Mouse (Mus musculus) ES-E14 (cell line): ENCODE measurements at regions not wholly inside any gene's neighbourhood (a gene's known extent, or its start where the extent isn't known, plus 50 kb on each side); places are given as distances from the start of the nearest gene placed in this dataset.
A peak's percentile ranks its signal among the peaks of the same experiment; 100 is the strongest.

Experiments used
- DNase-seq: peaks from one replicate; pipeline ENCODE4 v3.0.0-alpha.2; 2013; ENCODE audit warnings: low read depth, low spot score
- H3K27ac ChIP-seq: 2 replicates; pipeline ENCODE4 v1.5.1; 2012; ENCODE audit warnings: low read depth, mild to moderate bottlenecking, low read length, moderate library complexity, mixed read lengths; ENCODE audit not compliant: poor library complexity, insufficient read depth, severe bottlenecking
- H3K36me3 ChIP-seq: 2 replicates; pipeline ENCODE4 v1.6.1; 2012; ENCODE audit warnings: mild to moderate bottlenecking, low read length, moderate library complexity, mixed read lengths; ENCODE audit not compliant: control insufficient read depth, poor library complexity, insufficient read depth, severe bottlenecking
- H3K4me1 ChIP-seq, 2 experiments: fragments of 150-350 bp in 1 of 2; sonication (generic) in 1 of 2; 2 replicates each; pipeline ENCODE4 v1.6.1; 2012; ENCODE audit warnings: low read length in 2 of 2, mild to moderate bottlenecking in 1 of 2, mixed read lengths in 1 of 2; ENCODE audit not compliant: control insufficient read depth in 2 of 2, insufficient read depth in 2 of 2, poor library complexity in 1 of 2
- H3K4me3 ChIP-seq, 2 experiments: fragments of 150-350 bp in 1 of 2; sonication (generic) in 1 of 2; 2 replicates each; pipeline ENCODE4 v1.5.1; 2012; ENCODE audit warnings: low read length in 2 of 2, low read depth in 1 of 2, mild to moderate bottlenecking in 1 of 2, mixed read lengths in 1 of 2; ENCODE audit not compliant: insufficient read depth in 1 of 2, poor library complexity in 1 of 2, severe bottlenecking in 1 of 2
- H3K9ac ChIP-seq: 2 replicates; pipeline ENCODE4 v1.6.1; 2012; ENCODE audit warnings: low read depth, mild to moderate bottlenecking, low read length, mixed read lengths; ENCODE audit not compliant: poor library complexity, insufficient read depth, severe bottlenecking
- H3K9me3 ChIP-seq: fragments of 150-350 bp; sonication (generic); 2 replicates; pipeline ENCODE4 v1.6.1; 2012; ENCODE audit warnings: low read depth, mild to moderate bottlenecking, low read length; ENCODE audit not compliant: control insufficient read depth, insufficient read depth
- CHD2 ChIP-seq: IDR thresholded peaks from 2 replicates; pipeline ENCODE4 v1.6.1; 2014; ENCODE audit warnings: mild to moderate bottlenecking, low read depth, low read length, inconsistent platforms
- HCFC1 ChIP-seq: IDR thresholded peaks from 2 replicates; pipeline ENCODE4 v1.6.1; 2012; ENCODE audit warnings: low read length, inconsistent platforms, borderline replicate concordance; ENCODE audit not compliant: insufficient read depth
- MAFK ChIP-seq: IDR thresholded peaks from 2 replicates; pipeline ENCODE4 v1.6.1; 2014; ENCODE audit warnings: mild to moderate bottlenecking, low read depth, low read length, inconsistent platforms; ENCODE audit not compliant: insufficient read depth
- ZC3H11A ChIP-seq: IDR thresholded peaks from 2 replicates; pipeline ENCODE4 v1.6.1; 2012; ENCODE audit warnings: low read depth, mild to moderate bottlenecking, inconsistent platforms, low read length, borderline replicate concordance
- ZNF384 ChIP-seq: IDR thresholded peaks from 2 replicates; pipeline ENCODE4 v1.6.1; 2012; ENCODE audit warnings: low read depth, low read length, inconsistent platforms
- in situ Hi-C, 2 experiments: fragments of 600-800 bp; cut with MboI; formaldehyde crosslinking; loops; one replicate each; pipeline ENCODE4 v1.15.1; 2025; ENCODE audit warnings: low sequenced_read_pairs in 2 of 2, inconsistent platforms in 1 of 2; ENCODE audit not compliant: unreplicated experiment in 2 of 2

- H3K9ac ChIP-seq: no peak overlapping the region
- TF ChIP-seq ZNF384 (no peak), ZC3H11A (no peak), HCFC1 (no peak), MAFK (no peak)
- no peak for DNase-seq
- in situ Hi-C loops: no loop called here
- no peaks in the 10 kb centered on the region for H3K9me3 ChIP-seq
- H3K36me3 ChIP-seq: no peaks in the 10 kb centered on the region
- no peak overlapping the region for H3K4me3 ChIP-seq
- no peak overlapping the region for H3K27ac ChIP-seq
- 0 out of 4 replicates have a peak, but pooled peaks cover 0 to 4% of the 10 kb centered on the region in 2 experiments for H3K4me1 ChIP-seq
Observed at GRCm38 (mm10) chr3:101173954-101174353, 63.9 kb upstream of the Ptgfrn start.

- in situ Hi-C loops: no loop called here
- TF ChIP-seq MAFK (no peak), ZC3H11A (no peak), ZNF384 (no peak), CHD2 (no peak), HCFC1 (no peak)
- no peak overlapping the region for H3K27ac ChIP-seq
Observed at GRCm38 (mm10) chr3:101170037-101171019, 60.2 kb upstream of the Ptgfrn start.

GRCm38 (mm10) chr3:101167026-101167425 lies 56.9 kb upstream of the Ptgfrn start:
- no peak for TF ChIP-seq HCFC1
- no peak for TF ChIP-seq ZC3H11A
- no peak for TF ChIP-seq MAFK
- no peak for TF ChIP-seq ZNF384
- TF ChIP-seq CHD2: no peak
- no peaks in the 10 kb centered on the region for H3K9me3 ChIP-seq
- in situ Hi-C loops: no loop called here
- no peak overlapping the region for H3K9ac ChIP-seq
- DNase-seq: no peak
- H3K4me1 ChIP-seq: peaks cover 29 to 47% of the 10 kb centered on the region in 2 experiments
- no peak overlapping the region for H3K4me3 ChIP-seq
- no peaks in the 10 kb centered on the region for H3K36me3 ChIP-seq
- peak overlapping the region; percentile 48; the same call in 1 of the 2 replicates for H3K27ac ChIP-seq

More at GRCm38 (mm10) chr3:101170037-101171019, 60.2 kb upstream of the Ptgfrn start:
- no peak for DNase-seq
- H3K4me1 ChIP-seq: peaks cover 18 to 36% of the 10 kb centered on the region in 2 experiments
- H3K36me3 ChIP-seq: no peaks in the 10 kb centered on the region
- H3K9ac ChIP-seq: no peak overlapping the region
- no peaks in the 10 kb centered on the region for H3K9me3 ChIP-seq
- H3K4me3 ChIP-seq: no peak overlapping the region

- in situ Hi-C loops: no loop called here
- H3K4me1 ChIP-seq: peaks cover 29 to 47% of the 10 kb centered on the region in 2 experiments
- peak overlapping the region; percentile 48; the same call in 1 of the 2 replicates for H3K27ac ChIP-seq
- no peaks in the 10 kb centered on the region for H3K9me3 ChIP-seq
- H3K4me3 ChIP-seq: no peak overlapping the region
- TF ChIP-seq MAFK: no peak
- TF ChIP-seq CHD2: no peak
- no peak for TF ChIP-seq HCFC1
- no peaks in the 10 kb centered on the region for H3K36me3 ChIP-seq
- DNase-seq: no peak
- H3K9ac ChIP-seq: no peak overlapping the region
Observed at GRCm38 (mm10) chr3:101166580-101166979, 56.5 kb upstream of the Ptgfrn start.
